Mouse (Mus musculus) forebrain, embryonic 12.5 days (tissue): ENCODE measurements around the gene Mapk8ip1. TPM values are rescaled to one million over a fixed set of nuclear protein-coding genes. Genes with fewer than 3 reads are reported as not detected.

ENCODE experiments used
- ATAC-seq: fragments of 200-750 bp; cut with Nextera tagmentation; 2 replicates; pipeline ENCODE4 v1.8.0; 2017; ENCODE audit warnings: moderate TSS enrichment; ENCODE audit not compliant: low FRiP score
- H3K27ac ChIP-seq: fragments of 300-500 bp; sonication (generic); 2 replicates; pipeline ENCODE4 v1.5.1; 2016; ENCODE audit warnings: mild to moderate bottlenecking
- H3K27me3 ChIP-seq: fragments of 300-500 bp; sonication (generic); 2 replicates; pipeline ENCODE4 v1.6.1; 2016; ENCODE audit warnings: mild to moderate bottlenecking
- H3K36me3 ChIP-seq: fragments of 300-500 bp; sonication (generic); replicated peaks from 2 replicates; pipeline ENCODE4 v1.6.1; 2016; ENCODE audit warnings: mild to moderate bottlenecking
- H3K4me1 ChIP-seq: fragments of 300-500 bp; sonication (generic); 2 replicates; pipeline ENCODE4 v1.6.1; 2016
- H3K4me2 ChIP-seq: fragments of 300-500 bp; sonication (generic); 2 replicates; pipeline ENCODE4 v1.6.1; 2016; ENCODE audit warnings: mild to moderate bottlenecking, moderate library complexity
- H3K4me3 ChIP-seq: fragments of 300-500 bp; sonication (generic); replicated peaks from 2 replicates; pipeline ENCODE4 v1.5.1; 2016; ENCODE audit warnings: mild to moderate bottlenecking
- H3K9ac ChIP-seq: fragments of 300-500 bp; sonication (generic); 2 replicates; pipeline ENCODE4 v1.6.1; 2016; ENCODE audit warnings: mild to moderate bottlenecking
- H3K9me3 ChIP-seq: fragments of 300-500 bp; sonication (generic); 2 replicates; pipeline ENCODE4 v1.6.1; 2016
- WGBS: fragments of 180-500 bp; shearing (Covaris S2); methylation state at CpG from one replicate; pipeline ENCODE4 v1.1.7; 2016; 5-methylcytosine and 5-hydroxymethylcytosine counted together
- polyA plus RNA-seq: library from polyadenylated mRNA; unstranded; fragments of >200 nt; fragmentation: Nextera tagmentation; extraction: Ambion mirVana; gene quantifications from 2 replicates; pipeline ENCODE4 v1.2.1, GENCODE M21; 2016

The Mapk8ip1 gene
- polyA plus RNA-seq, 1 experiment from 2014 or later = 83.5 TPM

- Histone ChIP-seq H3K4me2 (no peak overlapping the region), H3K4me1 (peaks cover 54% of the 10 kb centered on the region), H3K27ac (peak overlapping the region; percentile 89), H3K4me3 (no peak overlapping the region), H3K9ac (no peak overlapping the region), H3K27me3 (no peaks in the 10 kb centered on the region), H3K36me3 (peaks cover 56% of the 10 kb centered on the region), H3K9me3 (no peaks in the 10 kb centered on the region)
- 81% methylated on average over 9 of the region's 9 CpGs for WGBS
- ATAC-seq = no peak
Observed at GRCm38 (mm10) chr2:92423702-92424461, 22.8 kb upstream of the Mapk8ip1 start.

DNA sequence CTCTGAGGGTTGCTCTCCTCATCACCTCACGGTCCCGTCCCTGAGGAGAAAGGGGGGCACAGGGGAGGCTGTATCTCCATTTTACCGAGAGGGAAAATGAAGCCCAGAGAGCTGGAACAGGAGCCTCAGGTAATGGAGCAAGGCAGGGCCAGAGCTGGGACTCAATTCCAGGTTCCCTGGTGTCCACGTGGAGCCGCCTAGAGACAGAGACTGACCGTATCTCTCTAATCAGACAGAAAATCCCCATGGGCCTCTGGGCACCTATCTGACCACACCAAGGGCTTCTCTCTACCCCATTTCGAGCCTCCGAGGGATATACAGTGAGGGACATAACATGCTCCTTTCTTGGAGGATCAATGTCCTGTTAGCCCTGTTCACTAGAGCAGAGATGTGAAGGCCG, 22.1 kb upstream of the Mapk8ip1 start:
- no peak for ATAC-seq
- 94% methylated on average over 9 of the region's 9 CpGs for WGBS
- Histone ChIP-seq H3K9me3 (no peaks in the 10 kb centered on the region), H3K9ac (no peak overlapping the region), H3K36me3 (peaks cover 63% of the 10 kb centered on the region), H3K27me3 (no peaks in the 10 kb centered on the region), H3K27ac (peak overlapping the region; percentile 89; the same call in 1 of the 2 replicates), H3K4me3 (no peak overlapping the region), H3K4me1 (peaks cover 46% of the 10 kb centered on the region), H3K4me2 (no peak overlapping the region)

DNA sequence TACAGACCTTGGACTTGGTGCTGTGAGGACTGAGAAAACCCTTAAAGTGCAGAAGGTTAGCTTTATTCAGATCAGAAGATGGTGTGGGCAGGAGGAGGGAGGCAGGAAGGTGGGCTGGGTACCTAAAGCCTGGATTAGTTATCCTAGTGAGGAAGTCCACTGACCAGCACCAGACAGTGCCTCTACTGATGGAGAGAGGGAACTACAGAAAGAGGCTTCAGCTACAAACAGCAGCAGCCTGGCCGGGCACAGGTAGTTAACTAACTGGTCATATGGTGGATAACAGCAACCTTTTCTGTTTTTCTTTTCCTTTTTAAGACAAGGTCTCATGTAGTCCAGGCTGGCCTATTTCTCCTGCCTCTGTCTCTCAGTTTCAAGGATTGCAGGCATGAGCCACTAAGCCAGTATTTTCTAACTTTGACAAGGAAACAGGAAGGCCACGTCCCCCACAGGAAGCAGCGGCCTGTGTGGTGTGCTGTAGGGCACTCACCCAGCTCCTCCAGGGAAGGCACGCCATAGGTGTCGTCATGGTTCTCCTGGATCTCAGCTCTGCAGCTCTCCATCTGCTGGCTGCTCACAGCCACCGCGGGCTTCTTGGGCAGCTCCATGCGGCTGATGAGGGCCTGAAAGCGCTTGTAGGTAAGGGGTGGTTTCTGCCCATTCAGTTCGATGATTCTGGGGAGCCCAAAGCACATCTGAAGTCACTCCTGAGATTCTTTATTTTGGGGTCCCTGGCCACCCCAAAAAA, 21.5 kb upstream of the Mapk8ip1 start:
- no peak for ATAC-seq
- H3K27ac ChIP-seq = no peak overlapping the region
- no peaks in the 10 kb centered on the region for H3K27me3 ChIP-seq
- H3K9me3 ChIP-seq = no peaks in the 10 kb centered on the region
- H3K4me3 ChIP-seq = no peak overlapping the region
- peaks cover 41% of the 10 kb centered on the region for H3K4me1 ChIP-seq
- peaks cover 69% of the 10 kb centered on the region for H3K36me3 ChIP-seq
- WGBS = 83% methylated on average over 10 of the region's 10 CpGs
- no peak overlapping the region for H3K9ac ChIP-seq
- no peak overlapping the region for H3K4me2 ChIP-seq

DNA sequence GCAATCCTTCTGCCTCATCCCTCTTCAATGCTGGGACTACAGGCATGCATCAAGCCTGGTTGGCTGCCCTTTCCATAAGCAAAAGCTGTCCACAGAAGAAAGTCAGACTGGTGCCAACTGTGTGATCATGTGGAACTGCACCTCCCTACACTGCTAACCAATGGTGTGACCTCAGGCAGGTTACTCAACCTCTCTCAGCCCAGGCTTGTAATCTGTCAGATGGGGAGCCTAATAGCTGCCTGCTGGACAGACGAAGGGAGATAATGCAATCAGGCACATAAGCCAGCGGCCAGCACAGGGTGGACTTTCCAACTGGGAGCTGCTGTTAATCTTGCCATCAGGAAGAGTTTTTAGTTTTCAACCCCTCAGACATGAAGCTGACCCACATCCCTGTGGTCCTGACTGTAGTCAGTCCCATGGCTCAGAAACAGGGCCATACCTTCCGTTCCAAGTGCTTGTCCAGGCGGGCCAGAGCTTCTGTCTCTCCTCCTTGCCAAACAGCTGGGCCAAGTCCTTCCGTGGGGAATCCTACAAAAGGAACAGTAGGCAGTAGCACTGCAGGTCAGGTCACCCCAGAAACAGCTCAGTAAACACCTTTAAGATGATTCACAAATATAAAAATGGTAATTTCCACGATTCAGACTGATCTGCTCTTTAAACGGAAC, 20.8 kb upstream of the Mapk8ip1 start:
- no peak overlapping the region for H3K27ac ChIP-seq
- no peak for ATAC-seq
- H3K36me3 ChIP-seq = peaks cover 74% of the 10 kb centered on the region
- H3K9ac ChIP-seq = no peak overlapping the region
- no peak overlapping the region for H3K4me3 ChIP-seq
- peaks cover 37% of the 10 kb centered on the region for H3K4me1 ChIP-seq
- H3K9me3 ChIP-seq = no peaks in the 10 kb centered on the region
- 95% methylated on average over 7 of the region's 7 CpGs for WGBS
- no peaks in the 10 kb centered on the region for H3K27me3 ChIP-seq
- no peak overlapping the region for H3K4me2 ChIP-seq

DNA sequence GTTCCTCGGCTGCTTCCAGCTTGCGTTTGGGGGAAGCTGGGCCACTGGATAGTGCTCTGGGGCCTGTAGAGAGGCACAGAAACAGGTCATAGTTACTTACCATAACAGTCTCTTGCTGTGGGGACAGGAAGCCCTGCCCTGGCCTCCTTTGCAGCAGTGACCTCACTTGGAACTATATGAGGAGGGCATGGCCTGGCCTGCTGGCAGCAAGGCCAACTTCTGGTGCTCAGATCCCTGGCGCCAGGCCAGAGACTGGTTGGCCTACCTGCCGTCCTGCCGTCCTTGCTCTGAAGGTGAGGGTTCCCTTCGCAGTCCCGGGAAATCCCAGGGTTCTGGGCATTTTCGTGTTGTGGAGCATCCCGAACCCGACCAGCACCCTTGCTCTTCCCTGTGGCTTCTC, 10.6 kb upstream of the Mapk8ip1 start:
- Histone ChIP-seq H3K4me1 (no peaks in the 10 kb centered on the region), H3K4me2 (no peak overlapping the region), H3K4me3 (no peak overlapping the region), H3K9me3 (no peaks in the 10 kb centered on the region), H3K9ac (no peak overlapping the region), H3K27ac (no peak overlapping the region), H3K36me3 (peaks cover 89% of the 10 kb centered on the region), H3K27me3 (no peaks in the 10 kb centered on the region)
- no peak for ATAC-seq
- 94% methylated on average over 10 of the region's 10 CpGs for WGBS

DNA sequence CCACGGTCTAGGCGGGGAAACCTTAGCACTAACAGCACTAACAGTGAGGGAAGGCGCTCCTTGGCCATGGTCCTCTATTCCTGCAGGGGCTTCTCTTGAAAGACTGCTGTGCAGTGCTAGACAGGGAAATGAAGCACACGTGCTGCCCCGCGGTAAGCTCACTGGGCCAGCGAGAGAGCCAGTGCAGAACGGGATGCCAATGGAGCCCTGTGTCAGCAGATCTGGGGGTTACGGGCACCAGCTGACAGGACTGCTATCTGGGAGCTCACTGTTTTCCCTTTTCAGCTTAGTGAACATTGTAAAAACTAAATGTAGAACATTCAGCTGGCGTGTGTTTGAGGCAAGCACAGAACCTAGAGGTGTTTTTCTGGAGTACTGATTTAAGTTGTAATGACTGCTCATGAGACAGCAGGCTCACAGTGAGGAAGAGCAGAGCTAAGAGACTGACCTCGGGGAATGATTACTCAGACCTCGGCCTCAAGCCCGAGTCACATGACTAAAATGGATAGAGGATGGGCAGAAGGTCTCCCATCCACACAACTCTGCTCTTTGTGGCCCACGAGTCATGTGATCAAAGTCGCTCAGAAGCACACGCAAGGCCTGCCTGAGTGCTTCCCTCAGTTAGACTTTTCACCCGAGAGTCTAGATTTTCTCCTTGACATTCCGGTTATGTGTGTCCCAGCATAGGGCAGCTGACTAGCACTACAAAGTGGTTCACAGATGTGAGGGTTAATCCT, 7.4 kb upstream of the Mapk8ip1 start:
- Histone ChIP-seq H3K4me3 (no peak overlapping the region), H3K9ac (no peak overlapping the region), H3K36me3 (peaks cover 89% of the 10 kb centered on the region), H3K4me2 (no peak overlapping the region), H3K27me3 (no peaks in the 10 kb centered on the region), H3K27ac (no peak overlapping the region), H3K9me3 (no peaks in the 10 kb centered on the region), H3K4me1 (peaks cover 9% of the 10 kb centered on the region)
- 91% methylated on average over 18 of the region's 18 CpGs for WGBS
- no peak for ATAC-seq

DNA sequence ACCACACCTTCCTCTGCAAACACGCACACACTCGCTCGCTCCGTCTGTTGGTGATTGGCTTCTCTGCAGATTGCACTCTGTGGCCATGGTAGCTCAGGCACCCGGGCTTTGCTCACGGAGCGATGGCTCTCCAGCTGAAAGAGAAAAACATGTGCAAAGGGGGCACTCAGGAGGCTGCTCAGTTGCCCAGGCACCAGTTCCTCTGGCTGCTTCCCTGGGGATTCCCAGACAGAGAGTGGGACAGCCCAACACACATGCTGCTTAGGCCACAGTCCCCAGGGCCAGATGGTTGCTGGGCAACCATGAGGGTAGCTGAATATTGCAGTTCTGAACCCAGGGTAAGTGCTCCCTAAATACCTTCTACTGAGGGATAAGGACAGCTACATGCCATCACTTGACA, 4.6 kb upstream of the Mapk8ip1 start:
- Histone ChIP-seq H3K27ac (0 out of 2 replicates have a peak overlapping the region, but pooled peaks have one; percentile 27), H3K9ac (no peak overlapping the region), H3K4me3 (no peak overlapping the region), H3K36me3 (peaks cover 61% of the 10 kb centered on the region), H3K9me3 (no peaks in the 10 kb centered on the region), H3K4me1 (peaks cover 19% of the 10 kb centered on the region), H3K4me2 (no peak overlapping the region), H3K27me3 (no peaks in the 10 kb centered on the region)
- ATAC-seq = no peak
- 91% methylated on average over 7 of the region's 7 CpGs for WGBS

- Histone ChIP-seq H3K9ac (no peak overlapping the region), H3K27ac (no peak overlapping the region), H3K36me3 (peaks cover 52% of the 10 kb centered on the region), H3K4me3 (no peak overlapping the region), H3K4me2 (no peak overlapping the region), H3K4me1 (peaks cover 27% of the 10 kb centered on the region), H3K27me3 (no peaks in the 10 kb centered on the region), H3K9me3 (no peaks in the 10 kb centered on the region)
- 90% methylated on average over 6 of the region's 6 CpGs for WGBS
- no peak for ATAC-seq
Observed at GRCm38 (mm10) chr2:92404737-92405136, 3.7 kb upstream of the Mapk8ip1 start.

- no peak overlapping the region for H3K9ac ChIP-seq
- no peak overlapping the region for H3K27ac ChIP-seq
- no peaks in the 10 kb centered on the region for H3K9me3 ChIP-seq
- no peak for ATAC-seq
- H3K36me3 ChIP-seq = peaks cover 43% of the 10 kb centered on the region
- no peak overlapping the region for H3K4me3 ChIP-seq
- peaks cover 33% of the 10 kb centered on the region for H3K4me1 ChIP-seq
- no peak overlapping the region for H3K4me2 ChIP-seq
- 92% methylated on average over 5 of the region's 5 CpGs for WGBS
- H3K27me3 ChIP-seq = no peaks in the 10 kb centered on the region
Observed at GRCm38 (mm10) chr2:92403776-92404319, 2.8 kb upstream of the Mapk8ip1 start.

- 82% methylated on average over 4 of the region's 4 CpGs for WGBS
- Histone ChIP-seq H3K9ac (no peak overlapping the region), H3K4me3 (no peak overlapping the region), H3K27ac (no peak overlapping the region), H3K27me3 (no peaks in the 10 kb centered on the region), H3K9me3 (no peaks in the 10 kb centered on the region), H3K4me1 (peaks cover 39% of the 10 kb centered on the region), H3K4me2 (no peak overlapping the region), H3K36me3 (peaks cover 32% of the 10 kb centered on the region)
- no peak for ATAC-seq
Observed at GRCm38 (mm10) chr2:92402591-92403326, 1.7 kb upstream of the Mapk8ip1 start.

DNA sequence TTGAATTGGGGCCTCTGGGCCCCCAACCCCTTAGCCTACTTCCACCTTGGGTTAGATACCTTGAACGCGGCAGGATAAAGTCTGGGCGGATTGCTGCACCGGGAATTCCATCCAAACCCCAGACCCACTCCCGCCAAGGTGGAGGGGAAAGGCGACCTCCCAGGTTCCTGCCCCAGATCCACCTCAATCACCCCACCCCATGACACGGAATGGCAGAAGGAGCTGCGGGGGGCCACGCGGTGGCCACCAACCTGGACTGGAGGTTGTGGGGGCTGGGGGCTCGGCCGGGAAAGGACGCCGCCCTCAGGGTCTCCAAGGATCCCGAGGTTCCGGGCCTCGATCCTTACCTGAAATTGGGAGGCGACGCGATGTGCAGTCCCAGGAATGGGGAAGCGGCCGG, 381 bp downstream of the Mapk8ip1 start:
- H3K9me3 ChIP-seq = no peaks in the 10 kb centered on the region
- peak; percentile 37; the same call in 1 of the 2 replicates for ATAC-seq
- H3K4me3 ChIP-seq = peak overlapping the region; percentile 81
- H3K9ac ChIP-seq = peak overlapping the region; percentile 89
- H3K27me3 ChIP-seq = no peaks in the 10 kb centered on the region
- H3K4me2 ChIP-seq = peak overlapping the region; percentile 92
- H3K27ac ChIP-seq = peak overlapping the region; percentile 50; the same call in 1 of the 2 replicates
- peaks cover 21% of the 10 kb centered on the region for H3K36me3 ChIP-seq
- peaks cover 40% of the 10 kb centered on the region for H3K4me1 ChIP-seq
- WGBS = 1% methylated on average over 22 of the region's 22 CpGs
